Mouse (Mus musculus) testis, adult 2 months (tissue): ENCODE measurements around the gene Smtnl2. TPM values are rescaled to one million over a fixed set of nuclear protein-coding genes. Genes with fewer than 3 reads are reported as not detected.

Experiments
- H3K27ac ChIP-seq: fragments of 200-500 bp; 2 replicates; pipeline ENCODE4 v1.5.1; 2012; ENCODE audit warnings: low read depth, low read length; ENCODE audit not compliant: control insufficient read depth, insufficient read depth
- H3K27me3 ChIP-seq: fragments of 200-500 bp; 2 replicates; pipeline ENCODE4 v1.6.1; 2012; ENCODE audit warnings: mild to moderate bottlenecking, low read length, moderate library complexity; ENCODE audit not compliant: control insufficient read depth, insufficient read depth
- H3K36me3 ChIP-seq: fragments of 200-500 bp; 2 replicates; pipeline ENCODE4 v1.6.1; 2012; ENCODE audit warnings: mild to moderate bottlenecking, low read length; ENCODE audit not compliant: control insufficient read depth, insufficient read depth
- H3K4me1 ChIP-seq: fragments of 200-500 bp; 2 replicates; pipeline ENCODE4 v1.6.1; 2012; ENCODE audit warnings: low read length; ENCODE audit not compliant: control insufficient read depth, insufficient read depth
- H3K4me3 ChIP-seq: fragments of 200-500 bp; 2 replicates; pipeline ENCODE4 v1.5.1; 2012; ENCODE audit warnings: low read depth, mild to moderate bottlenecking, low read length, moderate library complexity, mixed read lengths; ENCODE audit not compliant: control insufficient read depth
- CTCF ChIP-seq: fragments of 200-500 bp; IDR thresholded peaks from 2 replicates; pipeline ENCODE4 v1.5.1; 2012; ENCODE audit warnings: low read depth, mild to moderate bottlenecking, inconsistent platforms, low read length, moderate library complexity; ENCODE audit not compliant: control insufficient read depth, insufficient read depth, insufficient replicate concordance
- POLR2A ChIP-seq: fragments of 200-500 bp; IDR thresholded peaks from 2 replicates; pipeline ENCODE4 v1.6.1; 2012; ENCODE audit warnings: low read depth, mild to moderate bottlenecking, inconsistent platforms, low read length, moderate library complexity; ENCODE audit not compliant: control insufficient read depth
- polyA plus RNA-seq: library from polyadenylated mRNA; depleted of rRNA; stranded (reverse); fragments of >200 nt; gene quantifications from 2 replicates; pipeline ENCODE4 v1.2.3, GENCODE M21; 2012; rRNA removed

Gene Smtnl2
- polyA plus RNA-seq, 1 experiment = 2.1 TPM

DNA sequence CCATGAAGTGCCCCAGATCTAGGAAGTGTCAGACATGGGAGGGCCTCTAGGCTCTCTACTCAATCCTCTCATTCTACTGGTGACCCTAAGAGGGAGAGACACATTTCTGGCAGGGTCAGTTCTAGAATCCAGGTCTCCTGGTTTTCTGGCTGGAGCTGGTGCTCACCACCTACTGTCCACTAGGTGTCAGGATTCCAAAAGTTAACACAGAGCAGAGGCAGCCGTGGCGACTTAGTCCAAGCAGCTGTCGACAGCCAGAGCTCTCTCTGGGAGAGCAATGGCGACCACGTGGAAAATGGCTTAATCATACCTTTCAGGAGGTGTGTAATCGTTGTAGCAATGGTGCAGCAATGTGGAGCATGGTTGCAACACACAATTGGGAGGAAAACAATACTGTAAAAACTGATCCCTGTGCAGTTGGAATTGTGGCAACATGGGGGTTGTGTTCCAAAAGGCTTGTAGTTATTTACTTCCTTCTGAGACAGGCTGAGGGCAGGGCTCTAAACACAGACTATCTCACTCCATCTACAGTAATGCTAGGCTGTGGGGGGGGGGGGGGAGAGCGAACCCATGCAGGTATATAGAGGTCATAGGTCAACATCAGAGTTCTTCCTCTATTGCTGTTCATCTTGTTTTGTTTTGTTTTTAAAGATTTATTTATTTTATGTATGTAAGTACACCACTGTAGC, 68.8 kb downstream of the Smtnl2 start:
- TF ChIP-seq CTCF = peak; percentile 51; the same call in 1 of the 2 replicates
- TF ChIP-seq POLR2A = no peak
- H3K4me3 ChIP-seq = no peak overlapping the region
- no peaks in the 10 kb centered on the region for H3K4me1 ChIP-seq
- H3K27me3 ChIP-seq = no peaks in the 10 kb centered on the region
- H3K36me3 ChIP-seq = no peaks in the 10 kb centered on the region
- no peak overlapping the region for H3K27ac ChIP-seq

- no peaks in the 10 kb centered on the region for H3K27me3 ChIP-seq
- H3K4me1 ChIP-seq = no peaks in the 10 kb centered on the region; the same call in 1 of the 2 replicates
- no peak for TF ChIP-seq POLR2A
- no peak for TF ChIP-seq CTCF
- H3K27ac ChIP-seq = no peak overlapping the region
- H3K4me3 ChIP-seq = no peak overlapping the region
- no peaks in the 10 kb centered on the region for H3K36me3 ChIP-seq
These were observed 71.8 kb downstream of the Smtnl2 start for GRCm38 (mm10) chr11:72339716-72340115.

Other genes starting within 250 kb of the Smtnl2 start
- gene Gm43951, start 204.9 kb downstream of the Smtnl2 start, polyA plus RNA-seq = 0.78 and 1.1 TPM in 2 replicates
- 19.1 and 33.1 TPM in 2 replicates for gene 4933427D14Rik, start 204.3 kb downstream of the Smtnl2 start, polyA plus RNA-seq
- gene Txndc17, start 204.2 kb downstream of the Smtnl2 start, polyA plus RNA-seq = 15.8 and 17.5 TPM in 2 replicates
- gene Med31, start 196.1 kb downstream of the Smtnl2 start, polyA plus RNA-seq = 21.5 and 23.5 TPM in 2 replicates
- gene Slc13a5, start 144.5 kb downstream of the Smtnl2 start, polyA plus RNA-seq = 34.1 and 37.6 TPM in 2 replicates
- 1.4 and 2.3 TPM in 2 replicates for gene Xaf1, start 110.1 kb downstream of the Smtnl2 start, polyA plus RNA-seq
- gene Fbxo39, start 97.3 kb downstream of the Smtnl2 start, polyA plus RNA-seq = 108 and 112 TPM in 2 replicates
- gene Tekt1, start 49.3 kb downstream of the Smtnl2 start, polyA plus RNA-seq = 184 and 205 TPM in 2 replicates
- 0.10 TPM in 2 replicates for gene Ggt6, start 23.8 kb upstream of the Smtnl2 start, polyA plus RNA-seq
- 13.6 and 14.0 TPM in 2 replicates for gene Mybbp1a, start 29.6 kb upstream of the Smtnl2 start, polyA plus RNA-seq
- gene Spns2, start 78.2 kb upstream of the Smtnl2 start, polyA plus RNA-seq = 11.4 and 12.1 TPM in 2 replicates
- gene Spns3, start 138.8 kb upstream of the Smtnl2 start, polyA plus RNA-seq = 1.6 and 1.7 TPM in 2 replicates
- gene Ube2g1, start 195.6 kb upstream of the Smtnl2 start, polyA plus RNA-seq = 3.9 and 4.1 TPM in 2 replicates